Mouse (Mus musculus) MEL (cell line): ENCODE data around the gene G6pc3. TPM values are rescaled to one million over a fixed set of nuclear protein-coding genes. Genes with fewer than 3 reads are reported as not detected.

ENCODE experiments used
- DNase-seq: peaks from one replicate; pipeline ENCODE4 v3.0.0; 2011; ENCODE audit warnings: low read depth, low spot score
- H3K27ac ChIP-seq: 2 replicates; pipeline ENCODE4 v1.5.1; 2012; ENCODE audit warnings: low read depth, mild to moderate bottlenecking, control low read depth, low read length, moderate library complexity; ENCODE audit not compliant: control insufficient read depth
- H3K27me3 ChIP-seq, 2 experiments: fragments of 150-350 bp in 1 of 2; sonication (generic) in 1 of 2; 2 replicates each; pipeline ENCODE4 v1.6.1; 2012; ENCODE audit warnings: low read length in 2 of 2, mild to moderate bottlenecking in 2 of 2, improper control_type of control experiment in 1 of 2, moderate library complexity in 1 of 2; ENCODE audit not compliant: insufficient read depth in 2 of 2, control insufficient read depth in 1 of 2
- H3K36me3 ChIP-seq, 2 experiments: 2 replicates each; pipeline ENCODE4 v1.6.1; 2012 to 2014; ENCODE audit warnings: low read length in 2 of 2, improper control_type of control experiment in 1 of 2, inconsistent platforms in 1 of 2, mild to moderate bottlenecking in 1 of 2; ENCODE audit not compliant: insufficient read depth in 2 of 2, control insufficient read depth in 1 of 2
- H3K4me1 ChIP-seq, 2 experiments: fragments of 150-350 bp in 1 of 2; sonication (generic) in 1 of 2; 2 replicates each; pipeline ENCODE4 v1.6.1; 2012; ENCODE audit warnings: low read length in 2 of 2, improper control_type of control experiment in 1 of 2, mild to moderate bottlenecking in 1 of 2; ENCODE audit not compliant: insufficient read depth in 2 of 2, control insufficient read depth in 1 of 2
- H3K4me3 ChIP-seq, 2 experiments: fragments of 150-350 bp in 1 of 2; sonication (generic) in 1 of 2; 2 replicates each; pipeline ENCODE4 v1.5.1; 2012; ENCODE audit warnings: low read depth in 2 of 2, low read length in 2 of 2, mild to moderate bottlenecking in 2 of 2, moderate library complexity in 2 of 2, control low read depth in 1 of 2, improper control_type of control experiment in 1 of 2; ENCODE audit not compliant: control insufficient read depth in 1 of 2, insufficient read depth in 1 of 2
- H3K79me2 ChIP-seq: 2 replicates; pipeline ENCODE4 v1.6.1; 2012; ENCODE audit warnings: mild to moderate bottlenecking, low read length, moderate library complexity; ENCODE audit not compliant: control insufficient read depth, poor library complexity, insufficient read depth
- H3K9ac ChIP-seq: 2 replicates; pipeline ENCODE4 v1.6.1; 2012; ENCODE audit warnings: low read depth, mild to moderate bottlenecking, control low read depth, low read length, moderate library complexity; ENCODE audit not compliant: control insufficient read depth, poor library complexity, severe bottlenecking
- H3K9me3 ChIP-seq: fragments of 150-350 bp; sonication (generic); replicated peaks from 2 replicates; pipeline ENCODE4 v1.6.1; 2012; ENCODE audit warnings: mild to moderate bottlenecking, low read length, improper control_type of control experiment, moderate library complexity; ENCODE audit not compliant: insufficient read depth
- ELF1 ChIP-seq: IDR thresholded peaks from 2 replicates; pipeline ENCODE4 v1.6.1; 2014; ENCODE audit warnings: low read depth, mild to moderate bottlenecking, inconsistent platforms, low read length, improper control_type of control experiment, moderate library complexity
- EP300 ChIP-seq, 2 experiments: IDR thresholded peaks; 2 replicates each; pipeline ENCODE4 v1.6.1; 2011; ENCODE audit warnings: improper control_type of control experiment in 2 of 2, low read length in 2 of 2, low read depth in 1 of 2, mild to moderate bottlenecking in 1 of 2
- ETS1 ChIP-seq: IDR thresholded peaks from 2 replicates; pipeline ENCODE4 v1.6.1; 2012; ENCODE audit warnings: low read depth, mild to moderate bottlenecking, inconsistent platforms, low read length, improper control_type of control experiment, moderate library complexity
- GATA1 ChIP-seq: IDR thresholded peaks from 2 replicates; pipeline ENCODE4 v1.6.1; 2011; ENCODE audit warnings: low read depth, low read length, improper control_type of control experiment
- MAFK ChIP-seq: IDR thresholded peaks from 2 replicates; pipeline ENCODE4 v1.6.1; 2011; ENCODE audit warnings: low read depth, mild to moderate bottlenecking, low read length, improper control_type of control experiment, borderline replicate concordance
- MEF2A ChIP-seq: IDR thresholded peaks from 2 replicates; pipeline ENCODE4 v1.6.1; 2014; ENCODE audit warnings: low read depth, mild to moderate bottlenecking, inconsistent platforms, low read length, improper control_type of control experiment; ENCODE audit not compliant: poor library complexity, insufficient replicate concordance, severe bottlenecking; ENCODE audit errors: extremely low read depth
- POLR2AphosphoS2 ChIP-seq: IDR thresholded peaks from 2 replicates; pipeline ENCODE4 v1.6.1; 2011; ENCODE audit warnings: low read length, improper control_type of control experiment
- TAL1 ChIP-seq: IDR thresholded peaks from 2 replicates; pipeline ENCODE4 v1.6.1; 2012; ENCODE audit warnings: mild to moderate bottlenecking, inconsistent platforms, low read length, moderate library complexity, mixed read lengths
- UBTF ChIP-seq: IDR thresholded peaks from 2 replicates; pipeline ENCODE4 v1.6.1; 2012; ENCODE audit warnings: low read depth, mild to moderate bottlenecking, inconsistent platforms, low read length, improper control_type of control experiment, moderate library complexity, borderline replicate concordance; ENCODE audit not compliant: insufficient read depth
- USF1 ChIP-seq: IDR thresholded peaks from 2 replicates; pipeline ENCODE4 v1.6.1; 2014; ENCODE audit warnings: low read depth, mild to moderate bottlenecking, inconsistent platforms, low read length, improper control_type of control experiment, moderate library complexity
- ZMIZ1 ChIP-seq: IDR thresholded peaks from 2 replicates; pipeline ENCODE4 v1.6.1; 2012; ENCODE audit warnings: low read depth, mild to moderate bottlenecking, inconsistent platforms, low read length, improper control_type of control experiment, moderate library complexity
- ZNF384 ChIP-seq: IDR thresholded peaks from 2 replicates; pipeline ENCODE4 v1.6.1; 2012; ENCODE audit warnings: low read depth, mild to moderate bottlenecking, inconsistent platforms, low read length, improper control_type of control experiment
- polyA plus RNA-seq, 2 experiments: library from polyadenylated mRNA; stranded (reverse) in 1 of 2; unstranded in 1 of 2; fragments of >175 nt in 1 of 2; fragments of >200 nt in 1 of 2; gene quantifications; 2 replicates each; pipeline versions ENCODE4 v1.2.1 to v1.2.4; 2012; ENCODE audit warnings: low replicate concordance in 2 of 2, low read depth in 1 of 2; ENCODE audit not compliant: insufficient read length in 2 of 2, insufficient read depth in 1 of 2, missing spikeins in 1 of 2
- total RNA-seq: library from RNA; depleted of rRNA; stranded (reverse); fragments of 300-350 nt; gene quantifications from 2 replicates; pipeline ENCODE4 v1.2.3, GENCODE M21; 2012

The G6pc3 gene
- total and polyA plus RNA-seq, 3 experiments: 48.9 to 104 TPM; not detected in 1

- Histone ChIP-seq H3K4me3 (no peak overlapping the region), H3K79me2 (no peaks in the 10 kb centered on the region), H3K27me3 (no peaks in the 10 kb centered on the region), H3K4me1 (peaks cover 16 to 38% of the 10 kb centered on the region in 2 experiments), H3K36me3 (peaks cover 0 to 21% of the 10 kb centered on the region in 2 experiments; a peak in 2 of 4 replicates), H3K27ac (no peak overlapping the region)
- TF ChIP-seq GATA1: no peak
- TF ChIP-seq ETS1: no peak
- TF ChIP-seq ELF1: no peak
- TF ChIP-seq UBTF: no peak
- no peak for TF ChIP-seq USF1
- no peak for TF ChIP-seq ZNF384
- TF ChIP-seq, all 39 proteins: peak for 0
- DNase-seq: no peak
- no peaks in the 10 kb centered on the region for H3K9me3 ChIP-seq
- no peak overlapping the region for H3K9ac ChIP-seq
These were observed 26.1 kb downstream of the G6pc3 start for GRCm38 (mm10) chr11:102215511-102215910.

- peak; percentile 86 for TF ChIP-seq ZNF384
- no peak for TF ChIP-seq MEF2A
- Histone ChIP-seq H3K9ac (no peak overlapping the region), H3K9me3 (no peaks in the 10 kb centered on the region), H3K4me1 (peaks cover 17 to 39% of the 10 kb centered on the region in 2 experiments), H3K4me3 (no peak overlapping the region), H3K27me3 (no peaks in the 10 kb centered on the region), H3K36me3 (peaks cover 0 to 26% of the 10 kb centered on the region in 2 experiments; a peak in 2 of 4 replicates), H3K27ac (no peak overlapping the region), H3K79me2 (no peaks in the 10 kb centered on the region)
- DNase-seq: peak; percentile 53
These were observed 26.9 kb downstream of the G6pc3 start for GRCm38 (mm10) chr11:102216056-102216885.

GRCm38 (mm10) chr11:102216886-102217240 lies 27.4 kb downstream of the G6pc3 start:
- Histone ChIP-seq H3K9me3 (no peaks in the 10 kb centered on the region), H3K79me2 (no peaks in the 10 kb centered on the region), H3K4me3 (no peak overlapping the region), H3K4me1 (peaks cover 20 to 45% of the 10 kb centered on the region in 2 experiments), H3K36me3 (peaks cover 0 to 28% of the 10 kb centered on the region in 2 experiments; a peak in 2 of 4 replicates), H3K27me3 (no peaks in the 10 kb centered on the region), H3K9ac (no peak overlapping the region), H3K27ac (no peak overlapping the region)
- DNase-seq: no peak
- TF ChIP-seq EP300 (IDR thresholded peaks at IDR 0.05; ENCODE audit: low read depth in 1 of 2, low read length in 2 of 2): no peak
- no peak for TF ChIP-seq POLR2AphosphoS2
- TF ChIP-seq TAL1: no peak
- no peak for TF ChIP-seq ZMIZ1
- no peak for TF ChIP-seq MAFK
- TF ChIP-seq ELF1: no peak
